Mouse (Mus musculus): ENCODE measurements at regions not wholly inside any gene's neighbourhood (a gene's known extent, or its start where the extent isn't known, plus 50 kb on each side); places are given as distances from the start of the nearest gene placed in this dataset.

DNA sequence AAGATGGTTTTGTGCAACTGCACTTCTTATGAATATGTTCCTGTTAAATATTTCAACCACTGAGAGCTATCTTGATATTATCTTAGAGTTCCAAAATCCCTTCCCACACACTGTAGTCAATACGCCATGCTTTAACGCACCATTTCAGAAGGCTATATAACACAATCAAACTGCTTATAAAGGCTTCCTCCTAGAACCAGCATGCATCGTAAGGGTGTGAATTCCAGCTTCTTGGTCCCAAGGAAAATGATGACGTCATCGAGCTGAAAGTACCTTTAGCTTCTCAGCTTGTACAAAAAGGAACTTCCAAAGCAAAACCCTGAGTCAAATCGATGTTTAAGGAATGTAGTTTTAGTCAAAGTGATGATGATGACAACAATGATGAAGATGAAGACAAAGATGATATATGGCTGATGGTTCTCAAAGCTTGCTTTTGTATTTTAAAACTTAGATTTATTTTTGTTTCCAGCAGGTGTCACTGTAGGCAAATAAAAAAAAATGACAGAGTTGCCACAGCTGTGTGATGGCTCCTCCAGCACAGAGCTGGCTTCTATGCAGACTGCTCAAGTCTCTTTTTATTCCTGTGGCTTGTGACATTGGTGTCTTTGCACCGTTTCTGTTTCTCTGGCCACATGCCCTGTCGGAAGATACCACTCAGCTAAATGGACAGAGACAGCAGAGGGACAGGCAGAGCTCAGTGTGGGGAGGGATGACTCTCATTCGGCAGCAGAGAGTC is 150.6 kb upstream of the Dnajc19 start:
- no peak for DNase-seq (ENCODE audit: low read depth)

GRCm38 (mm10) chr3:34222291-34222690 is 141.2 kb upstream of the Dnajc19 start:
- DNase-seq (ENCODE audit: low read depth), result no peak

- DNase-seq (ENCODE audit: low read depth), result no peak
These were observed 138.7 kb upstream of the Dnajc19 start for GRCm38 (mm10) chr3:34219741-34220310.

DNA sequence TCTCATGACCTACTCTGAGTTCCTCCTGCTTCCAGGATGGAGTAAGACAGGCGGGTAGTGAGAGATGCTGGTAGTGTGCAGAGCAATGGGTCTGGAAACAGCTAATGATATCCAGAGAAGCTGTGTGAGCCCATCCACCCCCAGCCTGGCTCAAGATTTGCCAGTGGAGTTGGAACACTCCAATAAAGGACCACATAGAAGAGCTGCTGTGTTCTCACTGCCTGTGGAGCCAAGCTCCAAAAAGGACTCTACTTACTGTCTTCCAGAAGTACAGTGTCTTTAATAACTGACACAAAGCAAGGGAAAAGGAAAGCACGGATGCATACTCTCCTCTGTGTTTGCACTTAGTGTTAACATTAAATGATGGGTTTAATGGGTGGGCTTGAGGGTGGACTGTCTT is 138.0 kb upstream of the Dnajc19 start:
- DNase-seq (ENCODE audit: low read depth), result no peak

- DNase-seq (ENCODE audit: low read depth), result no peak
These were observed 136.8 kb upstream of the Dnajc19 start for GRCm38 (mm10) chr3:34217911-34218310.

DNA sequence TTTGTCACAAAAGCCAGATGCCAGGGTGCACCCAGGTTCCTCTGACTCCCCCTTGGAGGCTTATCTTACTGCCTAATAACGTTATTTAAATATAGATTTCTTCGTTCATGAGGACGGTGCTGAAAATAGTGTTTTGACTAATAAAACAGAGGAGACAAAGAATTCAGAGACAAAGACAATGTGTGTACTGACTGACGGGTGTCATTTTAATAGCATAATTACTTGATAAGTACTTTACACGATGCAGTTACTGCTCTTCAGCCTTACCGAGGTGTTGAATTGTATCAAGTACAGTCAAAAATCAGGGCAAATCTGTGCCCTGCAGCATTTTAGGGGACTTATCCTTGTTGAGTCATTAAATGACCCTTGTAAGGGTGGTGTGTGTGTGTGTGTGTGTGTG is 133.1 kb upstream of the Dnajc19 start:
- DNase-seq (ENCODE audit: low read depth), result no peak

DNA sequence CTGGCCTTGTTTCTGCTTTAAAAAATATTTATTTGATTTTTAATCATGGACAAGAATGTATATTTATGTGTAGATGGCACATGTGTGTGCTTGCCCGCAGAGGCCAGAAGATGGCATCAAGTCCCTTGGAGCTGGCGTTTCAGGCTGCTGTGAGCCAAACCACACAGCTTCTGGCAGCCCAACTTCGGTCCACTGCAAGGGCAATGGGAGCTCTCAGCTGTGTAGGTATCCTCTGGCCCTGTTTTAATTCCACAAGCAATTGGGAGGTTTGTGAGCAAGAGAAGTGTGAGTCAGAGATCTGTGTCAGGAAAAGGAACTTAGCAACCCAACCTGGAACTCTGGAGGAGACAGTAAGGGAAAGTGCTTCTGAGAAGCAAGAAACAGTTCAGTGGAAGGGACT is 125.3 kb upstream of the Dnajc19 start:
- no peak for DNase-seq (ENCODE audit: low read depth)

DNA sequence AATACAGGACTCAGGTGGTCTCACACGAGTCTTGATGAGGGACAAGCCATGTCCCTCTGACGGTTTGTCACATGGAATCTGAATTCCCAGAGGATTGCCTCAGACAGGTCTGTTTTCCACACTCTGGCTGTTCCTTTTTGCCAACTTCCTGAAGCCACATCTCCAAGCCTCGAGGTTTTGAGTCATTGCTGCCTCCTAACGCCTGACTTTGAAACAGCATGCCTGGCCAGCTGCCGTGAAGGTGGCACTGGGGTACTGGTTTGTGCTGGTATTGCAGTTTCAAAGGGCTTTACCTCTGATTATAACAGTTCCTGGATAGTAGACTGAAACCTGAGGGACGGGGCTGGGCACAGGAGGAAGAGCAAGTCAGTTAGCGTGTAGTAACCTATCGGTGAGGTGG is 117.1 kb upstream of the Dnajc19 start:
- DNase-seq (ENCODE audit: low read depth), result no peak

GRCm38 (mm10) chr3:34197163-34197455 is 116.0 kb upstream of the Dnajc19 start:
- no peak for DNase-seq (ENCODE audit: low read depth)

- no peak for DNase-seq (ENCODE audit: low read depth)
These were observed 115.5 kb upstream of the Dnajc19 start for GRCm38 (mm10) chr3:34196451-34197162.

GRCm38 (mm10) chr3:34195729-34196450 is 114.8 kb upstream of the Dnajc19 start:
- DNase-seq (ENCODE audit: low read depth), result no peak

DNA sequence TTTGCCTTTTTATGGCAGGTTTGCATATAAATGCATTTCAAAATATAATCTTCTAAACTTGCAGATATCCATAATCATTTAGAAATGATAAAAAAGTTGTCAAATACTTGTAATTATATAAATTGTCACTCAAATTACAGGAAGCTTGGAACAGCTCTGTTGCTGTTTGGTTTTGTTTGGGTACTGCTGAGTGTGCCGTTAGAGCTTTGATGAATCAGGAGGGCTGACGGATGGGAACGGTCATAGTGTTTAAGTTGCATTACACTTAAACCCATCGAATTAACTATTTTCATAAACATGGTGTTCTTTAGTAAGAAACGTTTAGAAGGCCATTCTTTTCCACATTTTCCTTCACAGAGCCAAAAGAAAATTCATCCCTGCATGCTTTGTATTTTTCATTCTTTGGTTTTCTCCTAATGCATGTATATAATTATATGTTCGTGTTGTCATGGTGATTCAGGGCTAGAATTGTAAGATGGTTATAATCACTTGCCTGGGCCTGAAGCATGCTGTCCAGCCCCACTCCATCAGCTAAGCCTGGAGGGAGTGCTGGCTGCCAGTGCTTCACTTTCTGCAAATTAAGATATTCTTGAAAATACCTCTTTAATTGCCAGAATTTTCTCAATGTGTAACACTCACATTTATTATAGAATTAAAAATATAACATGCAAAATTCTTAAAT is 92.4 kb upstream of the Dnajc19 start:
- no peak for DNase-seq (ENCODE audit: low read depth)

- DNase-seq (ENCODE audit: low read depth), result no peak
These were observed 91.8 kb upstream of the Dnajc19 start for GRCm38 (mm10) chr3:34172899-34173298.

DNA sequence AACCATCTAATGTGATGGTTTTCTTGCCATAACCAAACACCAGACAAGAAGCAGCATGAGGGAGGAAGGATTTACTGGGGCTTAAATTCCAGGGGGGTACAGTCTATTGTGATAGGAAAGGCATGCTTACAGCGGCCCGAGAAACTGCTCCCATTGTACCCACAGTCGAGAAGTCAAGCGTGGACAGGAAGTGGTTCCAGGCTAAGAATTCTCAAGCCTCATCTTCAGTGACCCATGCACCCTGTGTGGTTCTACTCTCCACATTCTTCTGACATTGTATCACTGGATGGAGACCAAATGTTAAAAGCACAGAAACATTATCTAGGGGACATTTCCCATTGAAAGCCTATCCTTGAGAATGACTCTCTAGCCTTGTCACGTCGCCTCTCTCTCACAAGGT is 90.8 kb upstream of the Dnajc19 start:
- no peak for DNase-seq (ENCODE audit: low read depth)

DNA sequence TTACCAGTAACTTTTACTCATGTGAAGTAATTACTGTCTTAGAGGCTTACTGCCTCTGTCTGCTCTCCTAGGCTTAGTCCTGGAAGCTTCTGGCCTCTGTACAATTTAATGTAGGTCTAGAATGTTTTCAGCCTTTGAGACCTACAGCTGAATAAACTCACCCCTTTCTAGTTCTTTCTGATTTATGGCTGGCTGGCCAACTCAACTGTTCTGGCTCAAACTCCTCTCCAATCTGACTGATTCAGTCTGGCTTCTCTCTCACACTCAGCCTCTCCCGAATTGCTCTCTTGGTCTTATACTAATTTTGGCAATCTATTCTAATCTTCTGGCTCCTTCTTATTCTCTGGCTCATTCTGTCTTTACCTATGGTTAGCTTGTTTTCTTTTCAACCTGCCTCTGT is 87.0 kb upstream of the Dnajc19 start:
- no peak for DNase-seq (ENCODE audit: low read depth)

GRCm38 (mm10) chr3:34150036-34150435 is 68.9 kb upstream of the Dnajc19 start:
- no peak for DNase-seq (ENCODE audit: low read depth)

DNA sequence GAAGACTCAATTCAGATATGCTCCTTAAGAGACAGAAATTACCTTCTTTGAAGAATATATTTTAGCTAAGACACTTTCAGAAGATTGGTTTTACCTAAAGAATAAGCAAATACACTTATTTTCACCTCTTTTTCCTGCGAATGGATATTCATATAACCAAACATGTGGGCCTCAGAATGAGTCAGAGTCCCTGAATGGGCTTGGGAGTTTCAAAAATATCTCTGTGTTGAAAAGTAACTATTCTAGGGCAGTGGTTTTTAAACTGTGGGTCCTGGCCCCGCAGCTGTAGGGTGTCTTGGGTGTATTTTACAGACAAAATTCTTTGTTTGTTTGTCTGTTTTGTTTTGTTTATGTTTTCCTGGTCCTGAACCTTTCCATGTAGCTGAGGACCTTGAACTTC is 62.5 kb upstream of the Dnajc19 start:
- DNase-seq (ENCODE audit: low read depth), result no peak

- DNase-seq (ENCODE audit: low read depth), result no peak
These were observed 58.1 kb upstream of the Dnajc19 start for GRCm38 (mm10) chr3:34139227-34139626.

- no peak for DNase-seq (ENCODE audit: low read depth)
These were observed 56.9 kb upstream of the Dnajc19 start for GRCm38 (mm10) chr3:34137984-34138383.

- DNase-seq (ENCODE audit: low read depth), result no peak
These were observed 55.3 kb upstream of the Dnajc19 start for GRCm38 (mm10) chr3:34136385-34136784.
